Mouse (Mus musculus): ENCODE measurements around the gene Sec14l2. TPM values are rescaled to one million over a fixed set of nuclear protein-coding genes. Genes with fewer than 3 reads are reported as not detected.

Gene Sec14l2
- polyA plus RNA-seq (2012): 0.45 and 0.67 TPM in 2 replicates

- Histone ChIP-seq H3K4me1 (ENCODE audit: control insufficient read depth) (peaks cover 44% of the 10 kb centered on the region), H3K27me3 (ENCODE audit: control insufficient read depth) (peaks cover 37% of the 10 kb centered on the region), H3K9me3 (ENCODE audit: control insufficient read depth, low read length) (peaks cover 8% of the 10 kb centered on the region), H3K4me3 (replicated peaks) (peak within 1 kb of the TSS; percentile 29), H3K36me3 (ENCODE audit: control insufficient read depth) (no peaks in the 10 kb centered on the region; the same call in 1 of the 2 replicates)
- TF ChIP-seq GATA1 (IDR thresholded peaks at IDR 0.05; ENCODE audit: low read length) (no peak), TAL1 (IDR thresholded peaks at IDR 0.05; ENCODE audit: low read length) (no peak)
These were observed at the start of gene Sec14l2 for GRCm38 (mm10) chr11:4122742-4123579. Gene Sec14l2, minus strand, starts transcription at chr11:4123415.

- TF ChIP-seq TAL1 (IDR thresholded peaks at IDR 0.05; ENCODE audit: low read length) (no peak), GATA1 (IDR thresholded peaks at IDR 0.05; ENCODE audit: low read length) (no peak)
- Histone ChIP-seq H3K9me3 (ENCODE audit: control insufficient read depth, low read length) (no peaks in the 10 kb centered on the region), H3K36me3 (ENCODE audit: control insufficient read depth) (peaks cover 100% of the 10 kb centered on the region), H3K4me3 (replicated peaks) (no peak overlapping the region), H3K4me1 (ENCODE audit: control insufficient read depth) (peaks cover 51% of the 10 kb centered on the region), H3K27me3 (ENCODE audit: control insufficient read depth) (no peaks in the 10 kb centered on the region)
These were observed 43.4 kb upstream of the Sec14l2 start for GRCm38 (mm10) chr11:4166467-4167090.

GRCm38 (mm10) chr11:4164701-4165100 lies 41.5 kb upstream of the Sec14l2 start:
- Histone ChIP-seq H3K4me1 (ENCODE audit: control insufficient read depth) (peaks cover 67% of the 10 kb centered on the region), H3K36me3 (ENCODE audit: control insufficient read depth) (peaks cover 90% of the 10 kb centered on the region), H3K4me3 (replicated peaks) (no peak overlapping the region), H3K9me3 (ENCODE audit: control insufficient read depth, low read length) (no peaks in the 10 kb centered on the region), H3K27me3 (ENCODE audit: control insufficient read depth) (no peaks in the 10 kb centered on the region)
- TF ChIP-seq TAL1 (IDR thresholded peaks at IDR 0.05; ENCODE audit: low read length): no peak
- TF ChIP-seq GATA1 (IDR thresholded peaks at IDR 0.05; ENCODE audit: low read length): no peak

- Histone ChIP-seq H3K4me3 (replicated peaks) (peak overlapping the region; percentile 98), H3K4me1 (ENCODE audit: control insufficient read depth) (peaks cover 65% of the 10 kb centered on the region), H3K27me3 (ENCODE audit: control insufficient read depth) (no peaks in the 10 kb centered on the region), H3K36me3 (ENCODE audit: control insufficient read depth) (peaks cover 52% of the 10 kb centered on the region), H3K9me3 (ENCODE audit: control insufficient read depth, low read length) (no peaks in the 10 kb centered on the region)
- TF ChIP-seq TAL1 (IDR thresholded peaks at IDR 0.05; ENCODE audit: low read length): no peak
- no peak for TF ChIP-seq GATA1 (IDR thresholded peaks at IDR 0.05; ENCODE audit: low read length)
These were observed 37.7 kb upstream of the Sec14l2 start for GRCm38 (mm10) chr11:4160758-4161480.

GRCm38 (mm10) chr11:4159808-4160708 lies 36.8 kb upstream of the Sec14l2 start, which contains the start of the genes Ccdc157 and Sf3a1:
Gene Ccdc157, minus strand, starts transcription at chr11:4160293.
Gene Sf3a1, plus strand, starts transcription at chr11:4160350.
- TF ChIP-seq TAL1 (IDR thresholded peaks at IDR 0.05; ENCODE audit: low read length): no peak
- no peak for TF ChIP-seq GATA1 (IDR thresholded peaks at IDR 0.05; ENCODE audit: low read length)
- peaks cover 63% of the 10 kb centered on the region for H3K4me1 ChIP-seq (ENCODE audit: control insufficient read depth)
- H3K4me3 ChIP-seq (replicated peaks): peak within 1 kb of the TSS; percentile 98
- no peaks in the 10 kb centered on the region for H3K27me3 ChIP-seq (ENCODE audit: control insufficient read depth)
- H3K9me3 ChIP-seq (ENCODE audit: control insufficient read depth, low read length): no peaks in the 10 kb centered on the region; the same call in 1 of the 2 replicates
- H3K36me3 ChIP-seq (ENCODE audit: control insufficient read depth): peaks cover 43% of the 10 kb centered on the region

- Histone ChIP-seq H3K4me3 (replicated peaks) (no peak overlapping the region), H3K4me1 (ENCODE audit: control insufficient read depth) (peaks cover 51% of the 10 kb centered on the region), H3K27me3 (ENCODE audit: control insufficient read depth) (no peaks in the 10 kb centered on the region), H3K9me3 (ENCODE audit: control insufficient read depth, low read length) (peaks cover 4% of the 10 kb centered on the region; the same call in 1 of the 2 replicates), H3K36me3 (ENCODE audit: control insufficient read depth) (peaks cover 29% of the 10 kb centered on the region)
- no peak for TF ChIP-seq GATA1 (IDR thresholded peaks at IDR 0.05; ENCODE audit: low read length)
These were observed 35.5 kb upstream of the Sec14l2 start for GRCm38 (mm10) chr11:4158676-4159075.

GRCm38 (mm10) chr11:4155641-4156040 lies 32.4 kb upstream of the Sec14l2 start:
- H3K9me3 ChIP-seq (ENCODE audit: control insufficient read depth, low read length): peaks cover 4% of the 10 kb centered on the region; the same call in 1 of the 2 replicates
- H3K4me1 ChIP-seq (ENCODE audit: control insufficient read depth): peaks cover 25% of the 10 kb centered on the region
- no peaks in the 10 kb centered on the region; the same call in 1 of the 2 replicates for H3K36me3 ChIP-seq (ENCODE audit: control insufficient read depth)
- H3K4me3 ChIP-seq (replicated peaks): no peak overlapping the region
- TF ChIP-seq GATA1 (IDR thresholded peaks at IDR 0.05; ENCODE audit: low read length): no peak
- no peak for TF ChIP-seq TAL1 (IDR thresholded peaks at IDR 0.05; ENCODE audit: low read length)
- H3K27me3 ChIP-seq (ENCODE audit: control insufficient read depth): no peaks in the 10 kb centered on the region

- no peak for TF ChIP-seq TAL1 (IDR thresholded peaks at IDR 0.05; ENCODE audit: low read length)
- no peak for TF ChIP-seq GATA1 (IDR thresholded peaks at IDR 0.05; ENCODE audit: low read length)
These were observed 30.5 kb upstream of the Sec14l2 start for GRCm38 (mm10) chr11:4153694-4154093.

More at GRCm38 (mm10) chr11:4153694-4154093, 30.5 kb upstream of the Sec14l2 start:
- H3K27me3 ChIP-seq (ENCODE audit: control insufficient read depth): no peaks in the 10 kb centered on the region
- peaks cover 4% of the 10 kb centered on the region; the same call in 1 of the 2 replicates for H3K9me3 ChIP-seq (ENCODE audit: control insufficient read depth, low read length)
- H3K4me3 ChIP-seq (replicated peaks): no peak overlapping the region
- H3K36me3 ChIP-seq (ENCODE audit: control insufficient read depth): no peaks in the 10 kb centered on the region; the same call in 1 of the 2 replicates
- peaks cover 10% of the 10 kb centered on the region for H3K4me1 ChIP-seq (ENCODE audit: control insufficient read depth)
